Comparison of ENCODE assay signal across 15 mouse cellular contexts in the genomic region with DNA sequence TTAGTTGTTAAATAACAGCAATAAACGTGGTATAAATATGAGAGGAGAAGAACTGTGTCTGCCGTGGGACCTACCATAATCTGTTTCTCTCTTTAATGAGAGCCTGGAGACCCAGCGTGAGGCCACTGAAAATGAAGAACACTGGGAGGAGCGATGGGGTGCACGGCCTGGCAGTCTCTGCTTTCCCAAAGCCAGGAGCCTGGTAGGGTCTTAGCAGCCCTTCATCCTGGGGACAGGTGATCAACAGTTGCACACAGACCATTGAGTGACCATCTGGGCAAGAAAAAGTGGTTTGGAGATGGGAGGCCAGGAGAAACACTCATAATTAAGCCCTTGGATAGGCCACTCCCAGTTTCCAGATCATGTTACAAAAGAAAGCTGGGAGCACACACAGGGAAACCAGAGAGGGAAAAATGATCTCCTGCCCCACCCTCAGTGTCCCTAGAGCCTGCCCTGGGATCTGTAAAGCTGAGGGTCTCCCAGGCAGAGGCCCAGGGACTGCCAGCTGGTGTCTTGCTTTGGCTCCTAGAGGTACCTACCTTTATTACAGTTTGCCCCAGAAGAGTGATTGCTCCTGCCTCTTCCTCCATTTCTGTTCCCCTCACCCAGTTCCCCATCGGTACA. TPM values are rescaled to one million over a fixed set of nuclear protein-coding genes. Genes with fewer than 3 reads are reported as not detected.
A peak's percentile ranks its signal among the peaks of the same experiment; 100 is the strongest.
DNase-seq lines count a peak whose midpoint lies in the region; ATAC-seq and TF ChIP-seq lines count a peak whose summit lies in the region.
"Had no signal": no experiment of that assay in that cellular context is flagged by ENCODE, and none has a peak within 500 bp of the region (broad histone marks: within the 10 kb centered on the region; RNA-seq: fewer than 3 reads in every experiment).

No protein-coding gene starts in this region.

- no peak overlapping the region for H3K9ac ChIP-seq in kidney, embryonic 16.5 days (replicated peaks; ENCODE audit: low read length)
- no peak overlapping the region for H3K9ac ChIP-seq in embryonic facial prominence, embryonic 14.5 days (ENCODE audit: low read depth, low read length)
- no peak overlapping the region for H3K9ac ChIP-seq in limb, embryonic 14.5 days (ENCODE audit: low read depth, low read length, severe bottlenecking)
- H3K9ac ChIP-seq: forebrain, embryonic 12.5 days; heart, embryonic 13.5 days; liver, embryonic 13.5 days; neural tube, embryonic 12.5 days had no signal

- H3K9me3 ChIP-seq in kidney, embryonic 16.5 days (ENCODE audit: low read length) = no peaks in the 10 kb centered on the region
- H3K9me3 ChIP-seq in embryonic facial prominence, embryonic 14.5 days (ENCODE audit: control insufficient read depth, low read length) = no peaks in the 10 kb centered on the region
- no peaks in the 10 kb centered on the region for H3K9me3 ChIP-seq in limb, embryonic 14.5 days (ENCODE audit: control insufficient read depth, low read length)
- H3K9me3 ChIP-seq: forebrain, embryonic 12.5 days; heart, embryonic 13.5 days; liver, embryonic 13.5 days; megakaryocyte, embryonic 14.5 days; neural tube, embryonic 12.5 days had no signal

- H3K27ac ChIP-seq in kidney, embryonic 16.5 days (ENCODE audit: low read length) = peak overlapping the region; percentile 27; the same call in 1 of the 2 replicates
- H3K27ac ChIP-seq in embryonic facial prominence, embryonic 14.5 days (replicated peaks; ENCODE audit: low read depth, low read length) = no peak overlapping the region
- no peak overlapping the region for H3K27ac ChIP-seq in limb, embryonic 14.5 days (replicated peaks; ENCODE audit: low read depth, low read length)
- H3K27ac ChIP-seq: forebrain, embryonic 12.5 days; heart, embryonic 13.5 days; liver, embryonic 13.5 days; neural tube, embryonic 12.5 days had no signal

- H3K27me3 ChIP-seq in kidney, embryonic 16.5 days (ENCODE audit: insufficient read depth, low read length) = no peaks in the 10 kb centered on the region
- no peaks in the 10 kb centered on the region for H3K27me3 ChIP-seq in embryonic facial prominence, embryonic 14.5 days (replicated peaks; ENCODE audit: control insufficient read depth, insufficient read depth, low read length)
- no peaks in the 10 kb centered on the region for H3K27me3 ChIP-seq in limb, embryonic 14.5 days (ENCODE audit: control insufficient read depth, insufficient read depth, low read length)
- H3K27me3 ChIP-seq: forebrain, embryonic 12.5 days; liver, embryonic 13.5 days; neural tube, embryonic 12.5 days had no signal

- no peak for TF ChIP-seq POLR2A in limb, embryonic 14.5 days (IDR thresholded peaks at IDR 0.05; ENCODE audit: borderline replicate concordance, extremely low read depth, insufficient read depth, insufficient read length)

- H3K4me1 ChIP-seq in kidney, embryonic 16.5 days (ENCODE audit: insufficient read depth, low read length) = peaks cover 9% of the 10 kb centered on the region
- H3K4me1 ChIP-seq in embryonic facial prominence, embryonic 14.5 days (ENCODE audit: control insufficient read depth, insufficient read depth, low read length) = no peaks in the 10 kb centered on the region
- H3K4me1 ChIP-seq in limb, embryonic 14.5 days (ENCODE audit: control insufficient read depth, insufficient read depth, low read length) = peaks cover 3% of the 10 kb centered on the region; the same call in 1 of the 2 replicates
- H3K4me1 ChIP-seq: liver, embryonic 13.5 days; megakaryocyte, embryonic 14.5 days had no signal

- no peaks in the 10 kb centered on the region for H3K36me3 ChIP-seq in kidney, embryonic 16.5 days (ENCODE audit: insufficient read depth, low read length)
- no peaks in the 10 kb centered on the region for H3K36me3 ChIP-seq in embryonic facial prominence, embryonic 14.5 days (ENCODE audit: control insufficient read depth, insufficient read depth, low read length)
- no peaks in the 10 kb centered on the region for H3K36me3 ChIP-seq in limb, embryonic 14.5 days (ENCODE audit: control insufficient read depth, insufficient read depth, low read length)
- H3K36me3 ChIP-seq: forebrain, embryonic 12.5 days; heart, embryonic 13.5 days; liver, embryonic 13.5 days; neural tube, embryonic 12.5 days had no signal

- H3K4me2 ChIP-seq in kidney, embryonic 16.5 days (replicated peaks; ENCODE audit: low read depth, low read length) = no peak overlapping the region
- H3K4me2 ChIP-seq in embryonic facial prominence, embryonic 14.5 days (ENCODE audit: low read depth, low read length) = no peak overlapping the region
- H3K4me2 ChIP-seq in limb, embryonic 14.5 days (replicated peaks; ENCODE audit: low read depth, low read length, severe bottlenecking) = no peak overlapping the region
- H3K4me2 ChIP-seq: forebrain, embryonic 12.5 days; heart, embryonic 13.5 days; liver, embryonic 13.5 days; neural tube, embryonic 12.5 days had no signal

- WGBS in kidney, embryonic 16.5 days = 22% methylated on average over 6 of the region's 6 CpGs
- 40% methylated on average over 6 of the region's 6 CpGs for WGBS in embryonic facial prominence, embryonic 14.5 days
- WGBS in limb, embryonic 14.5 days = 20% methylated on average over 6 of the region's 6 CpGs

- H3K4me3 ChIP-seq in kidney, embryonic 16.5 days (ENCODE audit: low read length) = no peak overlapping the region
- H3K4me3 ChIP-seq in embryonic facial prominence, embryonic 14.5 days (ENCODE audit: low read depth, low read length) = no peak overlapping the region
- no peak overlapping the region for H3K4me3 ChIP-seq in limb, embryonic 14.5 days (replicated peaks; ENCODE audit: low read length)
- H3K4me3 ChIP-seq: forebrain, embryonic 12.5 days; heart, embryonic 13.5 days; liver, embryonic 13.5 days; megakaryocyte, embryonic 14.5 days; neural tube, embryonic 12.5 days had no signal

- peak; percentile 87 for ATAC-seq in kidney, embryonic 16.5 days (ENCODE audit: low FRiP score, low TSS enrichment)
- peak; percentile 94 for ATAC-seq in embryonic facial prominence, embryonic 14.5 days (ENCODE audit: low read depth)
- 0 out of 2 replicates have a peak, but pooled peaks have one; percentile 6 for ATAC-seq in limb, embryonic 14.5 days (ENCODE audit: low FRiP score, low read depth)

- DNase-seq in kidney, postnatal 10 days = no peak
- DNase-seq in embryo, embryonic 9.5 days (ENCODE audit: extremely low spot score) = peak; percentile 4
- DNase-seq in embryonic facial prominence, embryonic 14.5 days (ENCODE audit: low spot score) = peak; percentile 82
- peak; percentile 13 for DNase-seq in limb, embryonic 14.5 days (ENCODE audit: low spot score)
- no peak for DNase-seq in spleen, postnatal 10 days (ENCODE audit: low spot score in 2 of 2)
- no peak for DNase-seq in adrenal gland, postnatal 10 days
- DNase-seq: cerebellum, adult 9-11 months; heart, postnatal 4 days; liver, embryonic 13.5 days; thymus, postnatal 36 days had no signal

RNA-seq across cellular contexts. Expression of gene Dscaml1, which starts 39.1 kb away (rescaled TPM):
- polyA plus RNA-seq in kidney, embryonic 16.5 days (2015; fragmentation: Nextera tagmentation; extraction: Ambion mirVana) = 0.17 and 0.37 TPM in 2 replicates
- polyA plus RNA-seq in embryonic facial prominence, embryonic 14.5 days (2014; fragmentation: Nextera tagmentation; extraction: Ambion mirVana) = 0.86 and 1.1 TPM in 2 replicates
- polyA plus RNA-seq in limb, embryonic 14.5 days (2012; rRNA removed) = 1.0 and 1.3 TPM in 2 replicates
- 0.40 and 0.43 TPM in 2 replicates for polyA plus RNA-seq in limb, embryonic 14.5 days (2014; fragmentation: Nextera tagmentation; extraction: Ambion mirVana)
- total RNA-seq in adrenal gland, postnatal 10 days (2021) = 1 to 10 TPM in 1 of 2 experiments, under 1 TPM in 1; 0.33 to 1.1 TPM
- total RNA-seq: heart, postnatal 4 days had no signal
- polyA plus RNA-seq: liver, embryonic 13.5 days had no signal

Comparison
In these comparisons a context has a peak if more than half of its experiments do, and no peak if none do; other contexts are left out.
1. ATAC-seq: peak in every context shown above with its lines; median percentile 94 in embryonic facial prominence, embryonic 14.5 days; 87 in kidney, embryonic 16.5 days; 6 in limb, embryonic 14.5 days.
2. DNase-seq: peak in embryo, embryonic 9.5 days (single experiment), embryonic facial prominence, embryonic 14.5 days (single experiment) and limb, embryonic 14.5 days (single experiment); none in kidney, postnatal 10 days (single experiment), spleen, postnatal 10 days (0 of 2) and adrenal gland, postnatal 10 days (single experiment).